Mouse (Mus musculus): ENCODE results near the gene Fbxo47.
A peak's percentile ranks its signal among the peaks of the same experiment; 100 is the strongest.

Fbxo47 gene

GRCm38 (mm10) chr11:97883918-97884600 lies at the start of gene Fbxo47:
TSS of gene Fbxo47 (minus strand) at chr11:97884154.
- DNase-seq (ENCODE audit: low spot score): peak; percentile 94

- no peak for DNase-seq (ENCODE audit: low spot score)
These were observed 49.6 kb upstream of the Fbxo47 start for GRCm38 (mm10) chr11:97933553-97933952.

GRCm38 (mm10) chr11:97928905-97929304 lies 45.0 kb upstream of the Fbxo47 start:
- DNase-seq (ENCODE audit: low spot score): no peak

GRCm38 (mm10) chr11:97924217-97924616 lies 40.3 kb upstream of the Fbxo47 start:
- DNase-seq (ENCODE audit: low spot score): no peak

GRCm38 (mm10) chr11:97923639-97924038 lies 39.7 kb upstream of the Fbxo47 start:
- no peak for DNase-seq (ENCODE audit: low spot score)

- DNase-seq (ENCODE audit: low spot score): no peak
These were observed 32.1 kb upstream of the Fbxo47 start for GRCm38 (mm10) chr11:97915974-97916503.

GRCm38 (mm10) chr11:97915471-97915870 lies 31.5 kb upstream of the Fbxo47 start:
- DNase-seq (ENCODE audit: low spot score): no peak

- DNase-seq (ENCODE audit: low spot score): no peak
These were observed 29.2 kb upstream of the Fbxo47 start for GRCm38 (mm10) chr11:97913111-97913510.

- no peak for DNase-seq (ENCODE audit: low spot score)
These were observed 24.8 kb upstream of the Fbxo47 start for GRCm38 (mm10) chr11:97908634-97909348.

GRCm38 (mm10) chr11:97907935-97908334 lies 24.0 kb upstream of the Fbxo47 start:
- DNase-seq (ENCODE audit: low spot score): no peak

GRCm38 (mm10) chr11:97906905-97907304 lies 23.0 kb upstream of the Fbxo47 start:
- no peak for DNase-seq (ENCODE audit: low spot score)

GRCm38 (mm10) chr11:97905941-97906340 lies 22.0 kb upstream of the Fbxo47 start:
- DNase-seq (ENCODE audit: low spot score): no peak

- DNase-seq (ENCODE audit: low spot score): no peak
These were observed 21.6 kb upstream of the Fbxo47 start for GRCm38 (mm10) chr11:97905540-97905939.

- no peak for DNase-seq (ENCODE audit: low spot score)
These were observed 20.8 kb upstream of the Fbxo47 start for GRCm38 (mm10) chr11:97904801-97905200.

- no peak for DNase-seq (ENCODE audit: low spot score)
These were observed 17.9 kb upstream of the Fbxo47 start for GRCm38 (mm10) chr11:97901806-97902205.

GRCm38 (mm10) chr11:97899822-97900221 lies 15.9 kb upstream of the Fbxo47 start:
- peak; percentile 90 for DNase-seq (ENCODE audit: low spot score)

- DNase-seq (ENCODE audit: low spot score): no peak
These were observed 13.7 kb upstream of the Fbxo47 start for GRCm38 (mm10) chr11:97897568-97898185.

- DNase-seq (ENCODE audit: low spot score): no peak
These were observed 12.7 kb upstream of the Fbxo47 start for GRCm38 (mm10) chr11:97896655-97897054.

- no peak for DNase-seq (ENCODE audit: low spot score)
These were observed 7.9 kb upstream of the Fbxo47 start for GRCm38 (mm10) chr11:97891821-97892220.

GRCm38 (mm10) chr11:97885296-97885915 lies 1.5 kb upstream of the Fbxo47 start:
- DNase-seq (ENCODE audit: low spot score): no peak

- no peak for DNase-seq (ENCODE audit: low spot score)
These were observed 739 bp upstream of the Fbxo47 start for GRCm38 (mm10) chr11:97884601-97885185.

- DNase-seq (ENCODE audit: low spot score): peak; percentile 57
These were observed 424 bp downstream of the Fbxo47 start for GRCm38 (mm10) chr11:97883542-97883917.
